Mouse (Mus musculus) bone marrow, adult 2 months (tissue): ENCODE measurements at regions not wholly inside any gene's neighbourhood (a gene's known extent, or its start where the extent isn't known, plus 50 kb on each side); places are given as distances from the start of the nearest gene placed in this dataset.

Source experiments
- H3K27ac ChIP-seq: fragments of 200-500 bp; 2 replicates; pipeline ENCODE4 v1.5.1; 2012; ENCODE audit warnings: low read depth, mild to moderate bottlenecking, control low read depth, inconsistent platforms, low read length; ENCODE audit not compliant: control insufficient read depth, poor library complexity, insufficient read depth
- H3K4me1 ChIP-seq: fragments of 200-500 bp; 2 replicates; pipeline ENCODE4 v1.6.1; 2011; ENCODE audit warnings: low read length; ENCODE audit not compliant: control insufficient read depth, insufficient read depth
- H3K4me3 ChIP-seq: fragments of 200-500 bp; replicated peaks from 2 replicates; pipeline ENCODE3; 2011; ENCODE audit warnings: mild to moderate bottlenecking, low read depth, low read length, control low read depth; ENCODE audit not compliant: control insufficient read depth
- CTCF ChIP-seq: fragments of 200-500 bp; IDR thresholded peaks from 2 replicates; pipeline ENCODE4 v1.5.1; 2011; ENCODE audit warnings: low read length, control low read depth; ENCODE audit not compliant: control insufficient read depth, insufficient read depth
- POLR2A ChIP-seq: fragments of 200-500 bp; IDR thresholded peaks from 2 replicates; pipeline ENCODE4 v1.6.1; 2011; ENCODE audit warnings: low read depth, mild to moderate bottlenecking, control low read depth, low read length, borderline replicate concordance; ENCODE audit not compliant: control insufficient read depth
- WGBS: fragments of 180-500 bp; shearing (Covaris S2); methylation state at CpG from one replicate; pipeline ENCODE4 v1.1.7; 2018; 5-methylcytosine and 5-hydroxymethylcytosine counted together

DNA sequence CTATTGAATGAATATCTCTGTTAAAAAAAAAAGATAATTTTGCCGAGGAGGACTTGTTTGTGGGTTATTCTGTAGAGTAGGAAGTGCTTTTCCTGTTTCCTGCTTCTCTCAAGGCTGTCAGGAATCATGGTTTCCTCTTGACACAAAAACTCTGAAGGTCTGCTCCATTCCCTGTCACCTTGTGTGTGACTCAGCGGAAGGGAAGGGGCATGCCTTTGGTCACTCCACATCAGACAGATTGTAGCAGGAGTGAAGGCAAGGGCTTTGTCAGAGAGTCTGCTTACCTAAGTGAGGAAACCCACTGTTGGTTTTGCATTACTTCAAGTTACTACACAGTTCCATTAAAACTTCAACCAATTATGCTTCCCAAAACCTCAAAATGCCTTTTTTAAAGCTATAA is 699.0 kb upstream of the Marcks start:
- H3K4me1 ChIP-seq: no peaks in the 10 kb centered on the region
- TF ChIP-seq POLR2A (no peak), CTCF (no peak)
- no peak overlapping the region for H3K4me3 ChIP-seq
- H3K27ac ChIP-seq: no peak overlapping the region
- 38% methylated on average over 2 of the region's 2 CpGs for WGBS

DNA sequence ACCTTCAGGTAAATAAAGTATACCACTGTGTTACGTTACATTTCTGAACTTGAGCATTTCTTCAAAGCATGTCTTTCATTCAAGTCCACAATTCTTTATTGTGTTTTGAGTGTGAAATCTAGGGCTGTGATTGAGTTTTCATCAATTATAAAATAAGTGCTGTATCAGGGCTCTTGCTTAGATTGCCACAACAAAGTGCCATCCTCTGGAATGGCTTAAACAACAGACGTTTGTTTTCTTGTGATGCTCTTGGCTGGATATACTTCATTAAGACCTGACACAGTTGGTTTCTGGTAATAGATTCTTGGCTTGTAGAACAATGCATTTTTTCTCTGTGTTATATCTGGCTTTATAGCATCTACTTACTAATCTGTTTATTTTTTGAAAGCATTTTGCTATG is 674.3 kb upstream of the Marcks start:
- no peak overlapping the region for H3K27ac ChIP-seq
- TF ChIP-seq CTCF (no peak), POLR2A (no peak)
- H3K4me1 ChIP-seq: no peaks in the 10 kb centered on the region
- no peak overlapping the region for H3K4me3 ChIP-seq
- WGBS: 70% methylated on average over 2 of the region's 2 CpGs

- WGBS: 12% methylated on average over 3 of the region's 3 CpGs
- no peak for TF ChIP-seq POLR2A
- no peak for TF ChIP-seq CTCF
Observed at GRCm38 (mm10) chr10:37812405-37812851, 673.7 kb upstream of the Marcks start.

DNA sequence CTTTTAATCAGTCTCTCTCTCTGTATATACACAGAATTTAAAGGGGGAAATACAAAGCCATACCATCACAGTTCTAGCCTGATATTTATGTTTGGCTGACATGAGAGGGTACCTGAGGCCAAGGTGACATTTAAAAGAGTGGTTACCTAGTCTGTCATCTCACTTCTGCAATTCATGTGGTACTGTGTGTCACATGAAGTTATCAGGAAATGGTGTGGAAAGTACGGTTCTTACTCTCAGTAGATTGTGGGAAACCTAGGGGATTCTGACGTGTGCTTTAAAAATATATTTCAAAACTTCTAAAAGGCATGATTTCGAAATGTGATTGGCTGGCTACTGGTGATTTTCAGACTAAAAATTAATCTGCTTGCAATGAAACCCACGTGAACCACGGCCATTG is 673.1 kb upstream of the Marcks start:
- TF ChIP-seq CTCF (no peak), POLR2A (no peak)
- H3K4me1 ChIP-seq: no peaks in the 10 kb centered on the region
- WGBS: 23% methylated on average over 5 of the region's 5 CpGs

More at GRCm38 (mm10) chr10:37812405-37812851, 673.7 kb upstream of the Marcks start:
- no peaks in the 10 kb centered on the region for H3K4me1 ChIP-seq
- no peak overlapping the region for H3K4me3 ChIP-seq
- no peak overlapping the region for H3K27ac ChIP-seq

DNA sequence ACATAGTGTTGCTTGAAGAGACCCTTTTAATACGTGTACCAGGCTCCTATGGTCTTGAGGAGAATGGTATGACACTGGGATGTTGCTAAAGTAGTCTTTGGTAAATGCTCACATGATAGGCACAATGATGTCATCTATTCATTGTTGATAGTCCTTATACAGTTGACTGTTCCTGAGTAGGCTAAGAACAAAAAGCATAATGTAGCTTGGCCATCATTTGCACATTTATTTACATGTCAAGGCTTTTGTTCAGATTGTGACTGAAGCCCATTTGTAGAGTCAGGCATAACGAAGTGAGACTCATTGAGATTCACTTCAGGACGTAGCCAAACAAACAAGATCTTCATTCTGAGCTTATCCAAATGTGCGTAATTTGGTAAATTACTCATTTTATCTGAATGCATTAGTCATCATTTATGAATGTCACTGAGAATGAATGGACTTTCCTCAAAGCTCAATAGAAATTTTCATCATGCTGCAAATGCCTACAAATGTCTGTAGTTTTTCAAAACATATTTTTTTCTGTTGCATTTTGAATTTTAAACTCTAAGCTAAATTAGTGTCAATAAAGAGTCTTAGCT is 664.6 kb upstream of the Marcks start:
- WGBS: 77% methylated on average over 4 of the region's 4 CpGs
- H3K27ac ChIP-seq: no peak overlapping the region

More for the DNA sequence above, 673.1 kb upstream of the Marcks start:
- no peak overlapping the region for H3K4me3 ChIP-seq
- H3K27ac ChIP-seq: no peak overlapping the region

DNA sequence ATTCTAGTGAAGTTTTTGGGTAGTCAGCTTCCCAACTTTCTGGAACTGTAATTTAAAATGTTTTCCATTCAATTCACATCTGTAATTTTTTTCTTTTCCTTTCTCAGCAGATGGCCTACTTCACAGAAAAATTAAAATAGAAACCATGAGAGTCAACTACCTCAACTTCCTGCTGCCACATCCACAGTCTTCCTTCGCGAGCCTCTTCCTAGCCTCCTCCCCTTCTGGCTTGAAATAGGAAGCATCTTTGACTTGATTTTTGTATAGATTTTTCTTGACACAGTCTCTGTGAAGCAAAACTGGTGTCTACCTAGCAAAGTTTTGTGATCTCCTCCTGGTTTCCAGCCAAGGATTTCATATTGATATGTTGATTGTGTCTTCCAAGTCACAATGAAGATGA is 660.7 kb upstream of the Marcks start:
- no peaks in the 10 kb centered on the region for H3K4me1 ChIP-seq
- 12% methylated on average over 2 of the region's 2 CpGs for WGBS
- no peak overlapping the region for H3K27ac ChIP-seq
- TF ChIP-seq CTCF (no peak), POLR2A (no peak)
- H3K4me3 ChIP-seq: no peak overlapping the region

More for the DNA sequence above, 664.6 kb upstream of the Marcks start:
- TF ChIP-seq CTCF (no peak), POLR2A (no peak)
- H3K4me3 ChIP-seq: no peak overlapping the region
- no peaks in the 10 kb centered on the region for H3K4me1 ChIP-seq

DNA sequence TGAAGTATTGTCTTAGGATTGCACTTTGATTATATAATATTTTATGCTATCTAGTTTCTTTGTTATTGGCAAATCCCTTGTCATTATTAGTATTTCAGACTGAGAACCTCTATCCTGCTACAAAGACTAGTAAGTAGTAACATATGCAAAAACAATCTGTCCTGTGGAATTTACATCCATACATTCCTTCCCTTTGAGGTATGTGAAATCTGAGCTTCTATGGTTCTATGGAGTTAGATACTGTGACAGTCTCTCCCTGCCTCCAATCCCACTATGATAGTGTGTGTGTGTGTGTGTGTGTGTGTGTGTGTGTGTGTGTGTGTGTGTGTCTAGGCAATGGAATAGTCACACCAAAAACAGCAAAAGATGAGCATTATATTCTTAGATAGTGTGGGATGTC is 659.6 kb upstream of the Marcks start:
- no peak for TF ChIP-seq POLR2A
- Histone ChIP-seq H3K4me3 (no peak overlapping the region), H3K27ac (no peak overlapping the region), H3K4me1 (no peaks in the 10 kb centered on the region)

DNA sequence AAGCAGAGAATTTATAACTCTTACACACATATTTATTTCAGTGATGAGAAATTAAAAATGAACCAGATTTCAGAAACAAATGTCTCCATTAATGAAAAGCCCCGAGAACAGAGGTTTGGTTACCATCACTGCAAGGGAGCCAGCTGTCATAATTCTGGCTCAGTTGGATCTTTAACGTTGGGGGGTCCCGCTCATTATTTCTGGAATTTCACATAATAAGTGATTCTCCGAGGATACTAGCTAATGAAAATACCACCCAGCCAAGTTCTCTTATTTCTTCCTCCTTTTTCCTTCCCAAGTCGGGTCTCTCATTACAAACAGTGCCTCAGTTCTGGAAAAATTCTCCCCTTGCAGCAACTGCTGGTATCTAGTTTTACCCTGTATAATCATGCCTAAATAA is 659.0 kb upstream of the Marcks start:
- H3K4me1 ChIP-seq: no peaks in the 10 kb centered on the region
- WGBS: 78% methylated on average over 5 of the region's 5 CpGs
- TF ChIP-seq CTCF: no peak
- TF ChIP-seq POLR2A: no peak
- no peak overlapping the region for H3K4me3 ChIP-seq
- no peak overlapping the region for H3K27ac ChIP-seq

DNA sequence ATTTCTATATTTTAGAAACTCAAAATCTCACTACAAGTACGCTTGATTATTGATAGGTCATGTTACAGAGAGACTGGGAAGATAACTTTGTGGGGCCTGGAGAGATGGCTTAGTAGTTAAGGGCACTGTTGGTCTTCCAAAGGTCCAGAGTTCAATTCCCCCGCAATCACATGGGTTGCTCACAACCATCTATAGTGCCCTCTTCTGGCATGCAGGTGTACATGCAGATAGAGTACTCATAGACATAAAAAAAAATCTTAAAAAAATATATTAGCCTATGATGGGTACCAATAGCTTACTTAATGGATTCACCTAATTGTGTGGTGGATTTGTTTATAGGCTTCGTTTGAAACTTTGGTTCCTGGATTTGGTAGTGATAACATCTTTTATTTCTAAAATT is 654.2 kb upstream of the Marcks start:
- no peaks in the 10 kb centered on the region for H3K4me1 ChIP-seq
- 60% methylated on average over 3 of the region's 3 CpGs for WGBS
- TF ChIP-seq CTCF (no peak), POLR2A (no peak)
- no peak overlapping the region for H3K4me3 ChIP-seq
- H3K27ac ChIP-seq: no peak overlapping the region
